Mouse (Mus musculus) embryonic facial prominence, embryonic 11.5 days (tissue): ENCODE measurements around the gene Ezh1. TPM values are rescaled to one million over a fixed set of nuclear protein-coding genes. Genes with fewer than 3 reads are reported as not detected.
A peak's percentile ranks its signal among the peaks of the same experiment; 100 is the strongest.
"Not testable (repeated sequence)": the region's sequence is repeated elsewhere in the genome, so short reads cannot be mapped to it uniquely, and the experiment has no call there.

ENCODE experiments used
- ATAC-seq: fragments of 200-750 bp; cut with Nextera tagmentation; replicated peaks from 2 replicates; pipeline ENCODE4 v1.8.0; 2017; ENCODE audit warnings: low read depth; ENCODE audit not compliant: insufficient number of reproducible peaks, low FRiP score, low TSS enrichment
- DNase-seq: peaks from one replicate; pipeline ENCODE4 v3.0.0-alpha.2; 2015; ENCODE audit warnings: low spot score
- H3K27ac ChIP-seq: fragments of 300-500 bp; sonication (generic); replicated peaks from 2 replicates; pipeline ENCODE4 v1.5.1; 2014; ENCODE audit warnings: mild to moderate bottlenecking, low read depth, low read length, control low read depth
- H3K27me3 ChIP-seq: fragments of 300-500 bp; sonication (generic); 2 replicates; pipeline ENCODE4 v1.6.1; 2014; ENCODE audit warnings: mild to moderate bottlenecking, low read length, moderate library complexity, mixed read lengths; ENCODE audit not compliant: control insufficient read depth, insufficient read depth
- H3K36me3 ChIP-seq: fragments of 300-500 bp; sonication (generic); replicated peaks from 2 replicates; pipeline ENCODE4 v1.6.1; 2014; ENCODE audit warnings: low read depth, mild to moderate bottlenecking, low read length, moderate library complexity, mixed read lengths; ENCODE audit not compliant: control insufficient read depth, insufficient read depth
- H3K4me1 ChIP-seq: fragments of 300-500 bp; sonication (generic); 2 replicates; pipeline ENCODE4 v1.6.1; 2014; ENCODE audit warnings: low read length, mixed read lengths; ENCODE audit not compliant: control insufficient read depth, insufficient read depth
- H3K4me2 ChIP-seq: fragments of 300-500 bp; sonication (generic); 2 replicates; pipeline ENCODE4 v1.6.1; 2014; ENCODE audit warnings: low read depth, mild to moderate bottlenecking, control low read depth, low read length, moderate library complexity
- H3K4me3 ChIP-seq: fragments of 300-500 bp; sonication (generic); 2 replicates; pipeline ENCODE4 v1.5.1; 2014; ENCODE audit warnings: low read depth, low read length, control low read depth
- H3K9ac ChIP-seq: fragments of 300-500 bp; sonication (generic); replicated peaks from 2 replicates; pipeline ENCODE4 v1.6.1; 2014; ENCODE audit warnings: mild to moderate bottlenecking, control low read depth, low read length
- H3K9me3 ChIP-seq: fragments of 300-500 bp; sonication (generic); replicated peaks from 2 replicates; pipeline ENCODE4 v1.6.1; 2016; ENCODE audit warnings: mild to moderate bottlenecking, low read length, inconsistent platforms, mixed read lengths; ENCODE audit not compliant: control insufficient read depth
- WGBS: fragments of 180-500 bp; shearing (Covaris S2); extraction: QIAGEN DNeasy Blood & Tissue Kit; methylation state at CpG from one replicate; pipeline ENCODE4 v1.1.7; 2014; 5-methylcytosine and 5-hydroxymethylcytosine counted together
- polyA plus RNA-seq: library from polyadenylated mRNA; unstranded; fragments of >200 nt; fragmentation: Nextera tagmentation; extraction: Ambion mirVana; gene quantifications from 2 replicates; pipeline ENCODE4 v1.2.1, GENCODE M21; 2014

The Ezh1 gene
- polyA plus RNA-seq, 1 experiment from 2014 or later, result 11.6 TPM

DNA sequence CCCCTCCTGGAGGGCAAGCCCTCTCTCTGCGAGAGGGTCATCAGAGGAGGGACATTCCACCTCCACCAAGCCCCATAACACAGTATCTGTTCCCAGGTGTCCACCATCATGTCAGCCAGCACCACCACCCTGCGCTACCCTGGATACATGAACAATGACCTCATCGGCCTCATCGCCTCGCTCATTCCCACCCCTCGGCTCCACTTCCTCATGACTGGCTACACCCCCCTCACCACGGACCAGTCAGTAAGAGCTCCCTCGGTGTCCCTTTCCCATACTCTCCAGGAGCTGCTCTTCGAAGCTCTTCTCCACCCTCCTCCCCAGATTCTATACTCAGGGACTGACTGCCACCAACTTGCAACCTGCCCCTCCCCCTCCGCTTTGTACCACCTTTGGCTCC, 66.1 kb downstream of the Ezh1 start:
- not testable (repeated sequence) for H3K4me2 ChIP-seq, H3K9ac ChIP-seq, H3K4me3 ChIP-seq, DNase-seq, H3K36me3 ChIP-seq, H3K9me3 ChIP-seq, ATAC-seq, H3K27ac ChIP-seq
- Histone ChIP-seq H3K4me1 (peaks cover 13% of the 10 kb centered on the region), H3K27me3 (peaks cover 29% of the 10 kb centered on the region)
- 87% methylated on average over 8 of the region's 10 CpGs for WGBS

DNA sequence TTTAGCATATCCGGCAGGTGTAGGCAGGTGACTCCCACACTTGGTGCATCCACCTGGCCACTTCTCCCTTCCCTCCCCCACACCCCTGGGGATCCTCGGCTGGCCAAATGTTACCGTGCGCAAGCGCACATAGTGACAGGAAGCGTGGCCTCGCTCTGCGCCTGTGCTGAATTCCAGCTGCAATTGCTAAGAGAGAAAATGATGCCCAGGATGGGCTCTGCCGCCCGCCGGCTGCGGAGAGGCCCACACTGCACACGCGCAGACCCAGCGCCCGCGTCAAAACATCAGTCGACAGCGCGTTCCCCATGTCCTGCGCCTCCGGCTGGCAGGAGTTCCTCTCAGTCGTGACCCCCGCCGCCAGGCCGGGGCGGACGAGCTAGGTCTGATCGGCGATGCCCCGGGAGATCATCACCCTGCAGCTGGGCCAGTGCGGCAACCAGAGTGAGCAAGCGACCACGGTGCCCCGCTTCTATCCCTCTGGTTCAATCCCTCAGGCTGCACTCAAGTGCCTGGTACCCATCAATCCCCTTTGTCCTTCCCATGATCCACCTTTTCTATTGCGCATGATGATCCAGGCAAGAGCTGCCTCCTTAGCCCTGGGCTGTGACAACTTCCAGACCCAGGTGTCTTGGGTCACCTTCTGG, 70.4 kb downstream of the Ezh1 start, which contains the start of gene Tubg2:
TSS of gene Tubg2 (plus strand) at position 180 of the 644 bp plus-strand sequence.
- DNase-seq, result peak; percentile 85
- Histone ChIP-seq H3K4me1 (peaks cover 4% of the 10 kb centered on the region), H3K27me3 (no peaks in the 10 kb centered on the region), H3K9me3 (no peaks in the 10 kb centered on the region), H3K9ac (peak within 1 kb of the TSS; percentile 66), H3K27ac (0 out of 2 replicates have a peak within 1 kb of the TSS, but pooled peaks have one; percentile 56), H3K36me3 (no peaks in the 10 kb centered on the region), H3K4me2 (peak within 1 kb of the TSS; percentile 64), H3K4me3 (peak within 1 kb of the TSS; percentile 37)
- ATAC-seq, result peak; percentile 69
- 2% methylated on average over 36 of the region's 36 CpGs for WGBS

- H3K27ac ChIP-seq, result no peak overlapping the region
- no peaks in the 10 kb centered on the region for H3K36me3 ChIP-seq
- no peak overlapping the region for H3K9ac ChIP-seq
- H3K4me3 ChIP-seq, result no peak overlapping the region
- H3K27me3 ChIP-seq, result no peaks in the 10 kb centered on the region
- DNase-seq, result no peak
- no peaks in the 10 kb centered on the region for H3K9me3 ChIP-seq
- ATAC-seq, result no peak
- H3K4me2 ChIP-seq, result no peak overlapping the region; the same call in 1 of the 2 replicates
- 68% methylated on average over 6 of the region's 6 CpGs for WGBS
- H3K4me1 ChIP-seq, result peaks cover 4% of the 10 kb centered on the region
Measured at GRCm38 (mm10) chr11:101155151-101155550, 71.1 kb downstream of the Ezh1 start.

GRCm38 (mm10) chr11:101154648-101155047, 71.6 kb downstream of the Ezh1 start:
- H3K27me3 ChIP-seq, result no peaks in the 10 kb centered on the region
- H3K9me3 ChIP-seq, result no peaks in the 10 kb centered on the region
- no peak overlapping the region for H3K9ac ChIP-seq
- no peak for DNase-seq
- H3K4me3 ChIP-seq, result no peak overlapping the region
- H3K36me3 ChIP-seq, result no peaks in the 10 kb centered on the region
- H3K4me1 ChIP-seq, result peaks cover 4% of the 10 kb centered on the region
- no peak for ATAC-seq
- no peak overlapping the region for H3K4me2 ChIP-seq
- no peak overlapping the region for H3K27ac ChIP-seq

DNA sequence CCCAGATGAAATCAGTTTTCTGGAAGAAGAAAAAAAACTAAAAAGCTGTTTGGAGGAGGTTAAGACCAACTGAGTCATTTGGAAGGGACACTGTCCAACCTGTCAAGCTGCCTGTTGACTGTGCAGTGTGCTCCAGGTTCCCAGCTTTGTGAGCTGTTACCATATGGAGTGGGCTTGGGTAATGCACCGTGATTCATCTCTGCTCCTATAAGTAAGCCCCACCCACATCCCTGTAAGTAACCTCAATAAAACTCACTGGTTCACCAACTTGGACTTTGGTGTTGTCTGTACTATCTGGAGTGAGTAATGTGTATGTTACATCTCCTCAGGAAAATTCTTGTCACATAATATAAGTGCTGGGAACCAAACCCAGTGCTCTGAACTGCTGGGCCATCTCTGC, 73.4 kb downstream of the Ezh1 start:
- no peaks in the 10 kb centered on the region for H3K27me3 ChIP-seq
- no peaks in the 10 kb centered on the region for H3K9me3 ChIP-seq
- DNase-seq, result no peak
- H3K4me2 ChIP-seq, result no peak overlapping the region
- H3K9ac ChIP-seq, result no peak overlapping the region
- H3K4me1 ChIP-seq, result peaks cover 4% of the 10 kb centered on the region
- no peak overlapping the region for H3K4me3 ChIP-seq
- H3K27ac ChIP-seq, result no peak overlapping the region
- no peaks in the 10 kb centered on the region for H3K36me3 ChIP-seq
- ATAC-seq, result no peak
- 90% methylated on average over 1 of the region's 1 CpGs for WGBS

- no peak for DNase-seq
- WGBS, result 39% methylated on average over 2 of the region's 2 CpGs
Measured at GRCm38 (mm10) chr11:101151063-101151462, 75.2 kb downstream of the Ezh1 start.

DNA sequence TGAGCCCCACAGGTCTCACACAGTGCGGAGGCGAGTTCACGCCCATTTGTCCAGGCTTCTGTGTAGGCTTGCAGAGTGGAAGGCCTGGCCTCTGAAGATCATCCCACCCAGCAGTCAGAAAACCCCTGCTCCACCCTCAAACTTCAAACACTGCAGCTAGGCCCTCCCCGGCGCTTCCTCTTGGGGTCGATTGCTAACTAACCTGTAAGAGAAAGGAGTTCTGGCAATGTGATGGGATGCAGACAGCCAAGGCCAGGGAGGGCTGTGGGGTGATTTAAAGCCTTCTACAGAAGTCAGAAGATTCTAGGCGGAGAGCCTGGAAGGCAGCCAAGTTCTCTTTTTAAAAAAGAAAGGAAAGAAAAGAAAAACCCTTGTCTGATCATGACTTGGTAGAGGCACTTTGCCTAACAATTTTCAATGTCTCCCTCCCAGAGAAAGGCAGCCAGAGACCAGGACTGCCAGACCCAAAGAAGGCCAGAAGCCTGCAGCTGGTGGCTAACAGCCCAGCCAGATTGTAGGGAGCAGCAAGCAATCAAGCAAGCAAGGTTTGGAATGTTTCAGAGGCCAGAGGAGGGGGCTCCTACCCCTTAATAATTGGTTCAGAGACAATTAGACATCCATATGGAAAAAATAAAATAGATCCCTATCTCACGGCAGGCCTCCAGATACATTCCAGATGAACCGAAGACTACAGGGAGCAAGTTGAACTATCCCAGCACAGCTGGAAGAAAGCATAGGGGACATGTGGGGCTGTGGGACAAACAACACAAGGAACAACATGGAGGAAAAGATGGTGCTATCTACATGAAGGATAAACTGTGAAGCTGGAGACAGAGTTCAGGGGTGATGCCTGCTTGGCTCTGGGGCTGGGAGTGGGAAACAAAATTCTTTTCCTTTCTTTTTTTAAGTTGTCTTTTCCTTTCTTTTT, 76.8 kb downstream of the Ezh1 start:
- Histone ChIP-seq H3K9ac (peak overlapping the region; percentile 18; the same call in 1 of the 2 replicates), H3K27me3 (no peaks in the 10 kb centered on the region), H3K4me3 (no peak overlapping the region), H3K36me3 (no peaks in the 10 kb centered on the region), H3K9me3 (no peaks in the 10 kb centered on the region), H3K4me1 (no peaks in the 10 kb centered on the region), H3K27ac (peak overlapping the region; percentile 61), H3K4me2 (no peak overlapping the region)
- DNase-seq (peak; percentile 71), ATAC-seq (peak; percentile 18; the same call in 1 of the 2 replicates)
- 44% methylated on average over 9 of the region's 9 CpGs for WGBS

More at GRCm38 (mm10) chr11:101151063-101151462, 75.2 kb downstream of the Ezh1 start:
- ATAC-seq, result no peak
- Histone ChIP-seq H3K27ac (no peak overlapping the region), H3K9me3 (no peaks in the 10 kb centered on the region), H3K4me2 (no peak overlapping the region), H3K9ac (no peak overlapping the region), H3K4me1 (peaks cover under 1% of the 10 kb centered on the region), H3K27me3 (no peaks in the 10 kb centered on the region), H3K4me3 (no peak overlapping the region), H3K36me3 (no peaks in the 10 kb centered on the region)

GRCm38 (mm10) chr11:101148751-101149150, 77.5 kb downstream of the Ezh1 start:
- no peaks in the 10 kb centered on the region for H3K27me3 ChIP-seq
- H3K4me1 ChIP-seq, result no peaks in the 10 kb centered on the region
- no peak for ATAC-seq
- no peak overlapping the region for H3K4me3 ChIP-seq
- H3K4me2 ChIP-seq, result no peak overlapping the region
- H3K9me3 ChIP-seq, result no peaks in the 10 kb centered on the region
- no peak for DNase-seq
- no peaks in the 10 kb centered on the region for H3K36me3 ChIP-seq
- H3K27ac ChIP-seq, result peak overlapping the region; percentile 61
- H3K9ac ChIP-seq, result no peak overlapping the region
- 66% methylated on average over 10 of the region's 10 CpGs for WGBS
